Mouse (Mus musculus) C2C12 (cell line): ENCODE data around the gene Bri3.

Source experiments
- CEBPB ChIP-seq: IDR thresholded peaks from one replicate; pipeline ENCODE4 v1.6.1; 2011; ENCODE audit warnings: low read depth, mild to moderate bottlenecking, control low read depth, moderate library complexity
- CTCF ChIP-seq: IDR thresholded peaks from one replicate; pipeline ENCODE4 v1.5.1; 2011; ENCODE audit not compliant: control insufficient read depth, insufficient read depth, insufficient read length
- MYOD1 ChIP-seq: IDR thresholded peaks from one replicate; pipeline ENCODE4 v1.6.1; 2011; ENCODE audit warnings: low read depth; ENCODE audit not compliant: control insufficient read depth, insufficient read length

DNA sequence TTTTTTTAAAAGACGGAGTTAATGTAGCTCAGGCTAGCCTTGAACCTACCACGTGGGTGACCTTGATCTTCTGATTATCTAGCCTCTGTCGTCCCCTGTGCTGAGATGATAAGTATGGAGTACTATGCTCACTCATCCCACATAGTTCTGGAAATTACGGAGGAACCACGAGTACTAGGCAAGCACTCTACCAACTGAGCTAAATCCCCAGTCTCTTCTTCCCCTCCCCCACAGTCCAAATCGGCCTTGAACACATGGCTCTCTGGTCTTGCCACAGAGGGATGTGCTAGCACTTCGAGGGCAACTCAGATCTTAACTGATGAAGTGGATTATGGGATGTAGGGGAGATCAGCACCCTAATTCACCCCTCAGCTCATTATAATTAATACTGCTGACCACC lies 26.2 kb upstream of the Bri3 start:
- no peak for TF ChIP-seq CTCF
- no peak for TF ChIP-seq MYOD1
- no peak for TF ChIP-seq CEBPB
